Mouse (Mus musculus): ENCODE data around the gene Gramd4.
"Not testable (repeated sequence)": the region's sequence is repeated elsewhere in the genome, so short reads cannot be mapped to it uniquely, and the experiment has no call there.

Gramd4 gene

GRCm38 (mm10) chr15:86119186-86119585 lies 61.7 kb downstream of the Gramd4 start:
- DNase-seq = no peak

GRCm38 (mm10) chr15:86122261-86122949 lies 64.9 kb downstream of the Gramd4 start:
- DNase-seq = peak; percentile 43 to 46

- DNase-seq = no peak
Measured at GRCm38 (mm10) chr15:86123409-86123808, 65.9 kb downstream of the Gramd4 start.

GRCm38 (mm10) chr15:86124359-86124758 lies 66.9 kb downstream of the Gramd4 start:
- DNase-seq = peak; percentile 60 to 74

GRCm38 (mm10) chr15:86129036-86129435 lies 71.5 kb downstream of the Gramd4 start:
- no peak for DNase-seq

- DNase-seq = no peak
Measured at GRCm38 (mm10) chr15:86130657-86131056, 73.2 kb downstream of the Gramd4 start.

GRCm38 (mm10) chr15:86134941-86135783 lies 77.7 kb downstream of the Gramd4 start:
- peak; percentile 80 to 82 for DNase-seq

- DNase-seq = peak; percentile 29 to 30
Measured at GRCm38 (mm10) chr15:86137638-86138037, 80.1 kb downstream of the Gramd4 start.

GRCm38 (mm10) chr15:86140323-86140722 lies 82.8 kb downstream of the Gramd4 start:
- peak in 1 of 2 experiments; percentile 33 for DNase-seq

- no peak for DNase-seq
Measured at GRCm38 (mm10) chr15:86144577-86144976, 87.1 kb downstream of the Gramd4 start.

GRCm38 (mm10) chr15:86145046-86145445 lies 87.6 kb downstream of the Gramd4 start:
- no peak for DNase-seq

- DNase-seq = no peak
Measured at GRCm38 (mm10) chr15:86146922-86147321, 89.4 kb downstream of the Gramd4 start.

GRCm38 (mm10) chr15:86150593-86150992 lies 93.1 kb downstream of the Gramd4 start:
- DNase-seq = no peak

- DNase-seq = no peak
Measured at GRCm38 (mm10) chr15:86153481-86153960, 96.0 kb downstream of the Gramd4 start.

GRCm38 (mm10) chr15:86156492-86156891 lies 99.0 kb downstream of the Gramd4 start:
- no peak for DNase-seq

- DNase-seq = no peak
Measured at GRCm38 (mm10) chr15:86159093-86159492, 101.6 kb downstream of the Gramd4 start.

GRCm38 (mm10) chr15:86159719-86160118 lies 102.2 kb downstream of the Gramd4 start:
- no peak for DNase-seq

- peak in 1 of 2 experiments; percentile 42 for DNase-seq
Measured at GRCm38 (mm10) chr15:86160906-86161305, 103.4 kb downstream of the Gramd4 start.

- not testable (repeated sequence) for DNase-seq
Measured at GRCm38 (mm10) chr15:86161800-86162199, 104.3 kb downstream of the Gramd4 start.

GRCm38 (mm10) chr15:86164718-86165345 lies 107.3 kb downstream of the Gramd4 start:
- no peak for DNase-seq

GRCm38 (mm10) chr15:86165811-86166590 lies 108.5 kb downstream of the Gramd4 start:
- no peak for DNase-seq

- DNase-seq = no peak
Measured at GRCm38 (mm10) chr15:86167032-86167655, 109.6 kb downstream of the Gramd4 start.
